Mouse (Mus musculus): Measurements from ENCODE around the gene Taf1b. TPM values are rescaled to one million over a fixed set of nuclear protein-coding genes. Genes with fewer than 3 reads are reported as not detected.
A peak's percentile ranks its signal among the peaks of the same experiment; 100 is the strongest.

The Taf1b gene
- polyA plus RNA-seq, 1 experiment from 2014 or later: 39.0 TPM

DNA sequence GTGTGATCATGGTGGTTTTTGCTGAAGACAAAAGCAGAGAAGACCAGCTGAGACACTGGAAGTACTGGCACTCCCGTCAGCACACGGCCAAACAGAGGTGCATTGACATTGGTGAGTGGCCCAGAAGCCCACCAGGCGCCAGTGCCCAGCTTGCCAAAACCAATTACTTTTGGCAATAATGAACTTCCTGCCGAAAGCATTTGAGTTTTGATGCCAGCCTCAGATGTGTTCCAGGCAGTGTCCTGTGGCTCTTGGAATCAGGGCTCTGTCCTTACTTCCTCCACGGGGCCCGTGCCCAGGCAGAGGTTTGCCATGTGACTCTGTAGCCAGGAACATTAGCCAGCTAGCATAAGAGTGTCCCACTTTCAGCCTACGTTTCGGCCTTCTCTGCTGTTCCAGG lies 86.7 kb downstream of the Taf1b start:
- H3K9ac ChIP-seq (replicated peaks; ENCODE audit: low read depth, low read length): no peak overlapping the region
- H3K4me1 ChIP-seq (ENCODE audit: control insufficient read depth, insufficient read depth, low read length): no peaks in the 10 kb centered on the region
- H3K4me2 ChIP-seq (ENCODE audit: low read depth, low read length): no peak overlapping the region
- no peak overlapping the region for H3K27ac ChIP-seq (ENCODE audit: low read depth, low read length)
- no peaks in the 10 kb centered on the region for H3K9me3 ChIP-seq (ENCODE audit: control insufficient read depth, low read length)
- no peak overlapping the region for H3K4me3 ChIP-seq (ENCODE audit: low read depth, low read length)
- H3K36me3 ChIP-seq (ENCODE audit: control insufficient read depth, insufficient read depth, low read length): no peaks in the 10 kb centered on the region
- no peaks in the 10 kb centered on the region for H3K27me3 ChIP-seq (ENCODE audit: control insufficient read depth, insufficient read depth, low read length)
- ATAC-seq (ENCODE audit: low read depth): no peak
- WGBS: 88% methylated on average over 8 of the region's 8 CpGs

DNA sequence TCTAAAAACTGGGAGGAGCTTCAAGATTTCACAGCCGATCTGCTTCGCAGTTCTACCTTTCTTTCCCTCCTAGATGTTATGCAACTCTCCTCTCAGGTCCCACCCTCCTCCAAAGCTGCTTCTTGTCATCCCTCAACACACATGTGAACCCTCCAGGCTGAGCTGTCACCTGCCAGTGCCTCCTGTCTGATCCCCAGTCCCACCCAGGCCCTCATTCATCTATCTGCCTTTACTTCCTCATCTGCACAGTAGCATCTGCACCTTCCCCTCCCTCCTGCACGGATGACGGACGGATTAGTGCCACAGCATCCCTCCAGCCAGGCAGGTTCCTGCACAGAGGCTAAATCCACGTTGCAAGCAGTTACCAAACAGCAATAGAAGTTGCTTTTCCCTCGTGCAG lies 88.0 kb downstream of the Taf1b start:
- no peaks in the 10 kb centered on the region for H3K27me3 ChIP-seq (ENCODE audit: control insufficient read depth, insufficient read depth, low read length)
- H3K27ac ChIP-seq (ENCODE audit: low read depth, low read length): no peak overlapping the region
- no peaks in the 10 kb centered on the region for H3K9me3 ChIP-seq (ENCODE audit: control insufficient read depth, low read length)
- no peaks in the 10 kb centered on the region for H3K4me1 ChIP-seq (ENCODE audit: control insufficient read depth, insufficient read depth, low read length)
- 81% methylated on average over 7 of the region's 7 CpGs for WGBS
- no peak overlapping the region for H3K9ac ChIP-seq (replicated peaks; ENCODE audit: low read depth, low read length)
- ATAC-seq (ENCODE audit: low read depth): no peak
- no peak overlapping the region for H3K4me2 ChIP-seq (ENCODE audit: low read depth, low read length)
- H3K4me3 ChIP-seq (ENCODE audit: low read depth, low read length): no peak overlapping the region
- no peaks in the 10 kb centered on the region for H3K36me3 ChIP-seq (ENCODE audit: control insufficient read depth, insufficient read depth, low read length)

DNA sequence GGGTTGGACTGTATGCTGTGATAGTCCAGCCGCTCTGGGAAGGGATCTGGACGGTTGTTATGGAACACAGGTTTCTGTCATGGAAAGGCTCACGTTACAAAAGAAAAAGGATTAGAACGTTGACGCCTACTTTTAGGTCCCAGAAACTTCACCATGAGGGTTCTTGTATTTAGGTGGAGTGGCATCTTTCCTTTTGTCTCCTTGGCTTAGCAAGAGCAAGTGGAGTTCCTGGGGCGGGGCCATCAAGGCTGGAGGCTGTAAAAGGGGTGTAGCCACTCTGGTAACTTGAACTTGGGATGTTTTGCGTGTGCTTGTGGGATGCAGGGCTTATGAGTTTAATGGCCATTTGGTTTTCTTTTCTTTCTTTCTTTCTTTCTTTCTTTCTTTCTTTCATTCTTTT lies 92.2 kb downstream of the Taf1b start:
- no peaks in the 10 kb centered on the region for H3K9me3 ChIP-seq (ENCODE audit: control insufficient read depth, low read length)
- no peak for ATAC-seq (ENCODE audit: low read depth)
- no peak overlapping the region for H3K4me3 ChIP-seq (ENCODE audit: low read depth, low read length)
- H3K4me2 ChIP-seq (ENCODE audit: low read depth, low read length): no peak overlapping the region
- no peaks in the 10 kb centered on the region for H3K36me3 ChIP-seq (ENCODE audit: control insufficient read depth, insufficient read depth, low read length)
- no peaks in the 10 kb centered on the region for H3K27me3 ChIP-seq (ENCODE audit: control insufficient read depth, insufficient read depth, low read length)
- H3K9ac ChIP-seq (replicated peaks; ENCODE audit: low read depth, low read length): no peak overlapping the region
- H3K27ac ChIP-seq (ENCODE audit: low read depth, low read length): no peak overlapping the region
- H3K4me1 ChIP-seq (ENCODE audit: control insufficient read depth, insufficient read depth, low read length): no peaks in the 10 kb centered on the region
- 86% methylated on average over 7 of the region's 7 CpGs for WGBS

DNA sequence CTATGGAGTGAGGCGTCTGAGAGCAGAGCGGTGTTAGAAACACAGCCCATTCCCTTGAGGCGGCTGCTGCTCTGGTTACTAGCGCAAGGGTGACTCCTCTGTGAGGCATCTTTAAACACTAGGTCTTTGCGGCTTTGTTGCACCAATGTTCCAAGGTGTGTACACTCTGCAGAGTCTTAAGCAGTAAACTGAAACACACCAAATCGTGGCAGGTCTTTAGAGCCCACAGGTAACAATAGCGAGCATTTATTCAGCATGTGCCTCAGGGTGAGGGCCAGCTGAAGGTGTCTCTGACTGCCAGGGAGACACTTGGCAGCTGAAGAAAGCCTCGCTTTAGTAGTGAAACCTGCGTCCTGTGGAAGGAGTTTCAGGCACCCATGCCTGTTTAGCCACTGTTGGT lies 93.9 kb downstream of the Taf1b start:
- Histone ChIP-seq H3K27ac (ENCODE audit: low read depth, low read length) (no peak overlapping the region), H3K9ac (replicated peaks; ENCODE audit: low read depth, low read length) (no peak overlapping the region), H3K4me3 (ENCODE audit: low read depth, low read length) (no peak overlapping the region), H3K9me3 (ENCODE audit: control insufficient read depth, low read length) (no peaks in the 10 kb centered on the region), H3K4me2 (ENCODE audit: low read depth, low read length) (no peak overlapping the region), H3K4me1 (ENCODE audit: control insufficient read depth, insufficient read depth, low read length) (no peaks in the 10 kb centered on the region), H3K27me3 (ENCODE audit: control insufficient read depth, insufficient read depth, low read length) (no peaks in the 10 kb centered on the region), H3K36me3 (ENCODE audit: control insufficient read depth, insufficient read depth, low read length) (no peaks in the 10 kb centered on the region)
- 85% methylated on average over 9 of the region's 9 CpGs for WGBS
- ATAC-seq (ENCODE audit: low read depth): no peak

DNA sequence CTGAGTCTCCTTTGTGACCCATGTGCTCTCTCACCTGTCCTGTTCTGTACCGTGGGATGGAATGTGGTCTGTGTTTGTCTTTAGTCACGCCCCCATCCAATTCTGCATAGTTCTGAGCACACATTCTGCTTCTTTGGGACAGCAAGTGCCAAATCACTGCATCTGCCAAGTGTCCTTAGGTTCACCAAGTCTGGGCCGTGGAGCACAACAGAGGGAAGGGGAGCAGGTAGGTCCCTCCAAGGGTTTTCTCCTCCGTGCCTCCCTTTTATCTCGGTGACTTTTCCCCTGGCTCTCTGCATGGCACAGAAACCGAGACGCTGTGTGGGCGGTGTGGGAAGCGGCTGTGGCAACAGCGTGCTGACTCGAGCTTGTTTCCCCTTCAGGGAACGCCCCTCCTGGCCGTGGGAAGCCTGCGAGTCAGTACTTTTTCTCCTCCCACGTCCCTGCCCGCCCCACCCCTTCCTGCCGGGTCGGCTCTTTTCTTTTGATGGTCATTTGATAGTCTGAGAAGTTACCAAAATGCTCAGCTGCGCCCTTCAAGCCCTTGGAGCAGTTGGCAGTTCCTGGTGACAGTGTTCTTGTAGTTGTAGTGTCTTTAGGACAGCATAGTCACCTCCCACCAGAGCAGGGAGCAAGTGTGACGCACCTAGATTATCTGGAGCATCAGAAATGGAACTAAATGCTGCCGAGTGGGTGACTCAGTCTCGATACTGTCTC lies 95.0 kb downstream of the Taf1b start:
- H3K4me2 ChIP-seq (ENCODE audit: low read depth, low read length): peak overlapping the region; percentile 21
- no peaks in the 10 kb centered on the region for H3K36me3 ChIP-seq (ENCODE audit: control insufficient read depth, insufficient read depth, low read length)
- ATAC-seq (ENCODE audit: low read depth): no peak
- H3K4me1 ChIP-seq (ENCODE audit: control insufficient read depth, insufficient read depth, low read length): no peaks in the 10 kb centered on the region
- no peaks in the 10 kb centered on the region for H3K9me3 ChIP-seq (ENCODE audit: control insufficient read depth, low read length)
- H3K4me3 ChIP-seq (ENCODE audit: low read depth, low read length): no peak overlapping the region
- no peaks in the 10 kb centered on the region for H3K27me3 ChIP-seq (ENCODE audit: control insufficient read depth, insufficient read depth, low read length)
- WGBS: 18% methylated on average over 22 of the region's 22 CpGs
- no peak overlapping the region for H3K9ac ChIP-seq (replicated peaks; ENCODE audit: low read depth, low read length)
- H3K27ac ChIP-seq (ENCODE audit: low read depth, low read length): no peak overlapping the region

DNA sequence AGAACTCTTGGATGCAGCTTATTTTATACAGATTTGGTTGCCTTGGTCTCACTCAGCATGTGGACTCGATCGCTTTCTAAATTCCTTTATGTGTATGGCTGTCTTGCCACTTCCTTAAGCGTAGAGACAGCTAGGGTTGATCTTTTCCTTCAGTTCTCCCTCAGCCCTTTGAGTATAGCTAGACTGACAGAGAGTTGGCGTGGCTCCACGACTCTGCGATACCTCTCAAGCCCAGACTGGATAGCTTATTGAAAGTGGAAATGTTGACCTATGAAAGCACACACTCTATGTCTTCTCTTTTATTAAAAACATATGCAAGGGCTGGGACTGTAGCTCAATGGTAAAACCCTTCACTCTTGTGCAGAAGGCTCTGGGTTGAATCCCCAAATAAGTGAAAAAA lies 99.2 kb downstream of the Taf1b start:
- no peak overlapping the region for H3K4me2 ChIP-seq (ENCODE audit: low read depth, low read length)
- H3K9ac ChIP-seq (replicated peaks; ENCODE audit: low read depth, low read length): no peak overlapping the region
- no peak overlapping the region for H3K4me3 ChIP-seq (ENCODE audit: low read depth, low read length)
- no peaks in the 10 kb centered on the region for H3K9me3 ChIP-seq (ENCODE audit: control insufficient read depth, low read length)
- ATAC-seq (ENCODE audit: low read depth): no peak
- H3K27me3 ChIP-seq (ENCODE audit: control insufficient read depth, insufficient read depth, low read length): no peaks in the 10 kb centered on the region
- no peaks in the 10 kb centered on the region for H3K4me1 ChIP-seq (ENCODE audit: control insufficient read depth, insufficient read depth, low read length)
- H3K27ac ChIP-seq (ENCODE audit: low read depth, low read length): no peak overlapping the region
- H3K36me3 ChIP-seq (ENCODE audit: control insufficient read depth, insufficient read depth, low read length): no peaks in the 10 kb centered on the region
- WGBS: 88% methylated on average over 6 of the region's 6 CpGs

DNA sequence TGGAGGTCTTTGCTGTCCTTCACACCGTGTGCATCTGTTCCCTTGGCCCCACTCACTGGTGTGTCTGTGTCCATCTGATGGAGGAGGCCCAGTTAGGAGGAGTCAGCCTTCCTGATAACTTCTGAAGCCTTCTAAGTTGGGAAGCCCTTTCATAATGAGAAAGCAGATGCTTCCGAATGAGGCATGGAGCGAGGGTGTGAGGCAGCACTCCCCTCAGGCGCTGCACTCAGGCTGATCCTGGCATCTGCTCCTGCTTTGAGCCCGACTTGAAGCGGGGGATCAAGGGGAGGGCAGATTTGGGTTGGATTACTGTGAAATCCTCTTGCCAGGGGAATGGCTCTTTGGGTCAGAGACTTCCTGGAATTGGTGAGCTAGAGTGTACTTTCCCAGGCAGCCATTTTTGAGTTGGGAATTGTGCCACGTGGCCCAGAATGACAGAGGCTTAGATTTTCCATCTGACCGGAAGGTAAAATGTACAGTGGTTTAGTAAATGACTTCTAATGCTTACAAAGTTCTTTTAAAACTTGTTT lies 101.3 kb downstream of the Taf1b start:
- H3K4me2 ChIP-seq (ENCODE audit: low read depth, low read length): no peak overlapping the region
- WGBS: 70% methylated on average over 8 of the region's 8 CpGs
- H3K27me3 ChIP-seq (ENCODE audit: control insufficient read depth, insufficient read depth, low read length): no peaks in the 10 kb centered on the region
- ATAC-seq (ENCODE audit: low read depth): no peak
- no peak overlapping the region for H3K4me3 ChIP-seq (ENCODE audit: low read depth, low read length)
- H3K4me1 ChIP-seq (ENCODE audit: control insufficient read depth, insufficient read depth, low read length): no peaks in the 10 kb centered on the region
- H3K36me3 ChIP-seq (ENCODE audit: control insufficient read depth, insufficient read depth, low read length): no peaks in the 10 kb centered on the region
- H3K9ac ChIP-seq (replicated peaks; ENCODE audit: low read depth, low read length): no peak overlapping the region
- no peaks in the 10 kb centered on the region for H3K9me3 ChIP-seq (ENCODE audit: control insufficient read depth, low read length)
- no peak overlapping the region for H3K27ac ChIP-seq (ENCODE audit: low read depth, low read length)

DNA sequence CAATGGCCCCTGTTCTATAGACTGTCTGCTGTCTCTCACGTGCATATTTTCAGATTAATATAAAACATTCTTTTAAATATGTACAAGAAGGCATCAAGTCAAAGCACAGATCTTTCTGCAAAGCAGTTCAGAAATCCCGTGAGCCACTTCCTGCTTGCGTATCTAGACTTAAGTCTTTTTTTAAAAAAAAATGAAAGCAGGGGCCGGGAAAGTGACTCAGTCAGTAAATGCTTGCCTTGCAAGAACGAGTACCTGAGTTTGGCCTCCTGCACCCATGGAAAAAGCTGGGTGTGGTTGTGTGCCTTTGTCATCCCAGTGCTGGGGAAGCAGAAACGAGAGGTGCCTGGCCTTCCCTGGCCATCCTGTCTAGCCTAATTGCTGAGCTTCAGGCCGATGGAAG lies 101.9 kb downstream of the Taf1b start:
- H3K4me1 ChIP-seq (ENCODE audit: control insufficient read depth, insufficient read depth, low read length): no peaks in the 10 kb centered on the region
- no peak overlapping the region for H3K4me2 ChIP-seq (ENCODE audit: low read depth, low read length)
- H3K4me3 ChIP-seq (ENCODE audit: low read depth, low read length): no peak overlapping the region
- no peaks in the 10 kb centered on the region for H3K36me3 ChIP-seq (ENCODE audit: control insufficient read depth, insufficient read depth, low read length)
- no peak overlapping the region for H3K27ac ChIP-seq (ENCODE audit: low read depth, low read length)
- no peaks in the 10 kb centered on the region for H3K9me3 ChIP-seq (ENCODE audit: control insufficient read depth, low read length)
- WGBS: 93% methylated on average over 7 of the region's 7 CpGs
- H3K27me3 ChIP-seq (ENCODE audit: control insufficient read depth, insufficient read depth, low read length): no peaks in the 10 kb centered on the region
- H3K9ac ChIP-seq (replicated peaks; ENCODE audit: low read depth, low read length): no peak overlapping the region
- ATAC-seq (ENCODE audit: low read depth): no peak

DNA sequence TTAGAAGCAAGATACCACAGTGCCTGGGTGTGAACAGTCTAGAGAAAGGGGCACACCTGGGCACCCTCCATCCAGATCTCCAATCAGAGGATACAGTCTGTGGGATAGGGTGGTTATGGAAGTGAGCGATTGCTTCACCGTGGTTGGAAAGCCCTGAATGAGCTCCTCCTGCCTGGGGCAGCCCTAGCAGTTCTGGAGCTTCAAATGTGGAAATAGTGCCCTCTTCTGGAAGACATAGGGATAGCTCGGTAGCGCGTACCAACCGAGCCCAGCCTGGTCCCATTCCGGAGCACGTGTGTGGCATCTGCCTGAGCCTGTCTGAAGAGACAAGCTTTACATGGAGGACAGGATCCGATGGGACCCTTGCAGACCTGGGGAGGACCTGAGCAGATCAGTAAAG lies 102.6 kb downstream of the Taf1b start:
- ATAC-seq (ENCODE audit: low read depth): peak; percentile 91

More for the DNA sequence above, 102.6 kb downstream of the Taf1b start:
- no peak overlapping the region for H3K4me2 ChIP-seq (ENCODE audit: low read depth, low read length)
- no peak overlapping the region for H3K4me3 ChIP-seq (ENCODE audit: low read depth, low read length)
- no peak overlapping the region for H3K9ac ChIP-seq (replicated peaks; ENCODE audit: low read depth, low read length)
- H3K27me3 ChIP-seq (ENCODE audit: control insufficient read depth, insufficient read depth, low read length): no peaks in the 10 kb centered on the region
- H3K9me3 ChIP-seq (ENCODE audit: control insufficient read depth, low read length): no peaks in the 10 kb centered on the region
- H3K27ac ChIP-seq (ENCODE audit: low read depth, low read length): no peak overlapping the region
- WGBS: 3% methylated on average over 9 of the region's 9 CpGs
- no peaks in the 10 kb centered on the region for H3K36me3 ChIP-seq (ENCODE audit: control insufficient read depth, insufficient read depth, low read length)
- no peaks in the 10 kb centered on the region for H3K4me1 ChIP-seq (ENCODE audit: control insufficient read depth, insufficient read depth, low read length)
